Mouse (Mus musculus) left cerebral cortex, postnatal 4 days (tissue): ENCODE measurements around the gene Slc25a26. TPM values are rescaled to one million over a fixed set of nuclear protein-coding genes. Genes with fewer than 3 reads are reported as not detected.

ENCODE experiments used
- DNase-seq: peaks from one replicate; pipeline ENCODE4 v3.0.0-alpha.2; 2022
- intact Hi-C: fragments of 180-260 bp; cut with DNase I; formaldehyde crosslinking; loops from one replicate; pipeline ENCODE4 v1.15.1; 2025
- total RNA-seq, 2 experiments: library from RNA; stranded (reverse); gene quantifications; 2 replicates each; pipeline ENCODE4 v1.2.3; 2021

The Slc25a26 gene
- 10 to 100 TPM in 1 of 2 experiments, 1 to 10 TPM in 1; 8.1 to 11.0 TPM for total RNA-seq

GRCm38 (mm10) chr6:94499897-94500623, at the start of gene Slc25a26:
Slc25a26 (plus strand) TSS chr6:94500331.
- DNase-seq, result peak; percentile 88
- intact Hi-C loops, result no loop called here

GRCm38 (mm10) chr6:94464037-94464891, 35.9 kb upstream of the Slc25a26 start:
- peak; percentile 62 for DNase-seq
- intact Hi-C loops, result loop anchor here (2.0 to 10.0 kb wide), 3 partner anchors 179 to 1679 kb away; partner anchors contain the start of gene Magi1

- intact Hi-C loops, result loop anchor here (10.0 kb wide), 2 partner anchors 182 to 1682 kb away; partner anchors contain the start of gene Magi1
- peak; percentile 41 for DNase-seq
These were observed 33.5 kb upstream of the Slc25a26 start for GRCm38 (mm10) chr6:94466508-94467205.

DNA sequence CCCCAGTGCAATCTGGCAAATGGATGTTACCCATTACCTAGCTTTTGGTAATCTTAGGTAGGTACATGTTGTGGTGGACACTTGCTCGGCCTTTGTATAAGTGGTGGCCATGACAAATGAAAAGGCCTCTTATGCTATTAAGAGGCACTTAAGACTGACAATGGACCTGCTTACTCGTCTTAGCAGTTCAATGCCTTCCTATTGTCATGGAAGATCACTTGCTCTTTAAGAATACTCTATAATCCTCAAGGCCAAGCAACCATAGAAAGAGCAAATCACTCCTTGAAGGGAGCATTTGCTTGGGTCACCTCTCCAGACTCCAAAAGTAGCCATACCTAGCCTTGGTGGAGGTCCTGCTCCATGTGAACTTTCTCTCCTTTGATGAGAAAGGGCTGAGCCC, 7.4 kb upstream of the Slc25a26 start:
- intact Hi-C loops, result no loop called here
- DNase-seq, result no peak

DNA sequence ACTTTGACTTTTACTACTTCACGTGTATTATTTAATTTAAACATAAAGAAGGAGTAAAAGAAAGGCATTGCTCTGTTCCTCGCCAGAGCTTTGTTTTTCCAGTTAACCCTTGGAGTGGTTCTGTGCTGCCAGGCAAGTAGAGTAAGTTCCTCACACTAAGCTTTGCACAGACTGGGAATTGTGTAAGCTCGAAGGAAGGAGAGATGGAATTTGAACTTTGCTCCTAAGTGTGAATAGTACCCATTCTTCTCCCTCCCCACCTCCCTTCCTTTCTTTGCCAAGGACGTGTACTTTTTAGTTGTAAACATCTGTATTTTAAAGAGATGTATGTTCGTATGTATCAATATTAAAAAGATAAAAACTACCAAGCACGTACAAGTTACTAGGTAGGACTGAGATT, 3.8 kb downstream of the Slc25a26 start:
- intact Hi-C loops, result no loop called here
- DNase-seq, result no peak

DNA sequence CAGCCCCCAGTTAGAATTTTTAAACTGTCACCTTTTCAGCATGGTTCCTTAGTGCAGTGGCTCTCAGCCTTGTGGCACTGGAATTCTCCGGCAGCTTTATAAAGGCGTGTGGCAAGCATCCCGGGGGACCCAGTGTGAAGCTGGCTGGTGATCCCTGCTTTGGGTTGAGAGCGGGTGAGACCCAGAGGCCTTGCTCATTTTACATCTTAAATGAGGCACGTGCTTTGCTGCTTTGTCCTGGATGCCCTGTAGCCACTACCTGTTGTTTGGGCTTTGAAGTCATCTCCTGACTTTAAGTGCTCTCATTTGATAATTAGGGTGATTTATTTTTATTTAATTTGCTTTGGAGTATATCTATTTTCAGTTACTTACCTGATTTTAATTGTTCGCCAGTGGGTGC, 7.8 kb downstream of the Slc25a26 start:
- DNase-seq, result no peak
- intact Hi-C loops, result no loop called here

- intact Hi-C loops, result no loop called here
These were observed 8.7 kb downstream of the Slc25a26 start for GRCm38 (mm10) chr6:94508807-94509206.

DNA sequence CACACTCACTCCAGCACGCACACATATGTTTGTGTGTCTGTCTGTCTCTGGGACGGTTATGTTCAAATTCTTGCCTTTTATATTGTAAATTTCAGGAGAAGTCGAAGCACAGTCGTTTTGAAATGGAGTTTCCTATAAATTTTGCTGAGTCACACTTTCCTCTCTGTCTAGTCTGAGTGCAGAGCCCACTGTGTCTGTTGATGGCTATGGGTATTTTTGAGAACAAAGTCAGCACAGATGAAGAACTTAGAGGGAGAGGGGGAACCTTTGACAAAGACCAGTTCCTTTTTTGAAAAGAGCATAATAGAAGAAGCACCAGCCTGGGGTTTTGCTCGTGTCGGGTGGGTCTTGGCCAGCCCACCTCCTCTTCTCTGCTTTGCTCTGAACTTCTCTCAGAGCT, 9.1 kb downstream of the Slc25a26 start:
- intact Hi-C loops, result no loop called here
- no peak for DNase-seq

More at GRCm38 (mm10) chr6:94508807-94509206, 8.7 kb downstream of the Slc25a26 start:
- DNase-seq, result no peak

GRCm38 (mm10) chr6:94518171-94518570, 18.0 kb downstream of the Slc25a26 start:
- DNase-seq, result no peak
- intact Hi-C loops, result no loop called here

- intact Hi-C loops, result no loop called here
- DNase-seq, result no peak
These were observed 24.2 kb downstream of the Slc25a26 start for GRCm38 (mm10) chr6:94524335-94524734.

DNA sequence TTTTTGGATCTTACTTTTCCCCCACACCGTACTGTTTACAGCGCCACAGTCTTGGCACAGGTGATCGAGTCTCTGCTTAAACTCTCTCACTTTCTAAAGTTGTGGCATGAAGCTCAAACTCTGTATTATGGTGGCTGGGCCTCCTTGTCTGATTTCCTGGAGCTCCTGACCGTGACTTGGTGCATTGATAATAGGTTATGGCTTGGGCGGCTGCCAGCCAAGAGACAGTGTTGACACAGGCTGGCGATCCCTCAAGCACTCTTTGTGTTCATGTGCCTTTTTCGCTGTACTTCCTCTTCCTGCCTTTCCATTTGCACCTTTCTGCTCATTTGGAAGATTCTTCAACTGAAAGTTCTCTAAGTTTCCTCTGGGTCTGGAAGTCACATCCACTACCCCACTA, 30.6 kb downstream of the Slc25a26 start:
- intact Hi-C loops, result no loop called here

DNA sequence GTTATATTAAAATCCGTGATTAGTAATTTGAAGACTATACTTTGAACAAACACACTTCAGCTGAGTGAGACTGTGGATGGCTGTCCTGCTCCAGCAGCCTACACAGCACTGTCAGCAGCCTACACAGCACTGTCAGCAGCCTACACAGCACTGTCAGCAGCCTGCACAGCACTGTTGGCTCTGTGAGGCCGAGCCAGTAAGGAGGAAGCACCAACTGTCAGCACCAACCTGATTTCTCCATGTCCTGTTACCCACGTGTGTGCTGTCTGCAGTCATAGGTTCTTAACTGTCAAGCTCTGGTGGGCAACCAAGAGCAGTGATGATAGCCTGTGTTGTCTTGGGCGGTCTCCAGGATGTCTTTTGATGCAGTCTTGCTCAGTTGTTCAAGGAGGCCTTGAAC, 32.0 kb downstream of the Slc25a26 start:
- intact Hi-C loops, result no loop called here
- no peak for DNase-seq

More for the DNA sequence above, 30.6 kb downstream of the Slc25a26 start:
- DNase-seq, result no peak

DNA sequence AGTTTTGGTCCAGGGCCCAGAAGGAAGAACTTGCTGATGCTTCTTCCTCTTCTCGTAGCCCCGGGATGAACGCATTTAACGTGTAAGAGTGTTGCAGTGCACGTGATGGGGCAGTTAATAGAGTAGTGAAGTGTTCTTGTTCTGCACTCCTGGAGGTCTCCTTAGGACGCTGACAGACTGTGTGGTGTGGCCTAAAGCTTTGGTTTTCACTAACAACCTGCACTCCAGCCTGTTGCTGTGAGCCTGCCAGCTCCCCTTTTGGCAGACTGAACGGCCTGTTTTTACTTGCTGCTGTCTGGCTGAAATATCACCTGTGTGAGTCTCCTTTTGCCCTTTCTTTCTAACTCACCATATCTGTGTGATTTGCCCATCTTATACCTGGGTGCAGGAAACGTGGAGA, 36.3 kb downstream of the Slc25a26 start:
- intact Hi-C loops, result no loop called here
- no peak for DNase-seq

DNA sequence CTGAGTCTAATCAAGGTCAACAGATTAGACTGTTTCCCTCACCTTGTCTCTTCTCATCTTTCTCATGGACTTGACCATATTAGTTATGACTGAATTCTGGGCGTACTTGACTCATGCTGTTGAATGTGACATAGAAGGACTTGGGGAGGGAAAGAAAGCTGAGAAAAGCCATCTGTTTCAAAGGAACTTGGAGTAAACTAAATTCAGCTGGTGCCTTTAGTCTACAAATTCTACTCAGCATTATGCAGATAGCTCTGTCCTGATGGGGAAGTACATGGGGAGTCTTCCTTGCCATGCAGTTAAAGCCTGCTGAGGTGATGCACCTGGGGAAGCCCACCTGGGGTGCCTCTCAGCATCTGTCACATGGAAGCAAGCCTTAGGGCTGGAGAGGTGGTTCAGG, 37.5 kb downstream of the Slc25a26 start:
- no peak for DNase-seq
- intact Hi-C loops, result no loop called here

DNA sequence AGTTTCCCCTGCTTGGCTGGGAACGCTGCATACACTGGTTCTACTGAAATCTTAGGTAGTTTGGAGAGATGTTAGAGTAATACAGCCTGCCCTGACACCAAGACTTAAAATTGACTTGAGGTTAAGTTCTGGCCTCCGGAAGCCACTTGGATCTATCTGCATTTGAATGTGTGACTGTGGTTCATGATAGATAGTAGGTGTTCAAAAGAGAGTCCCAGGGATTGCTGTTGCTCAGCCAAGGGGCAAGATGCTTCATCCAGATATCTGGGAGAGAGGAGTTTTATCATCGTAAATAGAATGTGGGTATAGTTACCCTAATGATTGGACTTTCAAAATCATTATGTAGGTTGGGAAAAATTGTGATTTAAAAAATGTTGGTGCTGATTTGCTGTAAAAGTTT, 40.0 kb downstream of the Slc25a26 start:
- DNase-seq, result no peak
- intact Hi-C loops, result loop anchor here (5.0 kb wide), 2 partner anchors 427 to 447 kb away; no protein-coding TSS in a partner anchor

- intact Hi-C loops, result loop anchor here (5.0 kb wide), 2 partner anchors 427 to 447 kb away; no protein-coding TSS in a partner anchor
- DNase-seq, result no peak
These were observed 40.5 kb downstream of the Slc25a26 start for GRCm38 (mm10) chr6:94540615-94541014.

DNA sequence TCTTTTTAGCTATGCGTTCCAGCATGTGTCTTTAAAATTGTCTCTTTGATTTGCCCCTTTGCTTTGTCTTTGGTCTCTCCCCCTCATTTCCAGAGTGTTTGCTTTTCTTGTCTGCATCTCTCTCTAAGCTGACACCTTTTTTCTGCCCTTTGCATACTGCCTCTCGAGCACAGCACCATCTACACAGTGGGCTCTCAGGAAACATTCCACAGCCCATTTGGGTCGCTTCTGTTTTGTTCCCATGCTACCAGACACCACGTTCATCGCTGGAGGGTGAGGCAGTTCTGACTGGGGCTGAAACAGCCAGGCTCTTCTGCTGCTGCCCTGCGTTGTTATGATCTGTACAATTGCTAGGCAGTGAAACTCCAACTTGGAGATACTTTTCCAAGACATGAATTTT, 41.0 kb downstream of the Slc25a26 start:
- no peak for DNase-seq
- intact Hi-C loops, result loop anchor here (5.0 kb wide), 2 partner anchors 426 to 446 kb away; no protein-coding TSS in a partner anchor

DNA sequence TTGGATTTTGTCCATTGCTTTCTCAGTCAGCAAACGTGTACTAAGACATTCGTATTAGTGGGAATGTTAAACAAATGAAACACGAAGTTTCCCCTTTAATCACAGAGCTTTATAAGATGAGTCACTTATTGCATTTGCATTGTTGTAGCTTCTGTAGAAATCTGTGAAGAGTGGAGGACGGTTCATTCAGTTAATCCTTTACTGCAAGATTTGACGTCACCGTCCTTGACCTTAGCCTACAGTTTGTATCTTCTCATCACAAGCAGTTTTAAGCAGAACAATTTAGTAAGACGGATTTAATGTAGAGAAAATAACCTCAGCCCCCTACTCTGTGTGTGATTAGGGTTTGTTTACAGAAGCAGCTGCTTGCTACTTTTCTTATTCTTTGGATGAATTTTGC, 41.7 kb downstream of the Slc25a26 start:
- DNase-seq, result no peak
- intact Hi-C loops, result loop anchor here (5.0 kb wide), 2 partner anchors 425 to 445 kb away; no protein-coding TSS in a partner anchor

DNA sequence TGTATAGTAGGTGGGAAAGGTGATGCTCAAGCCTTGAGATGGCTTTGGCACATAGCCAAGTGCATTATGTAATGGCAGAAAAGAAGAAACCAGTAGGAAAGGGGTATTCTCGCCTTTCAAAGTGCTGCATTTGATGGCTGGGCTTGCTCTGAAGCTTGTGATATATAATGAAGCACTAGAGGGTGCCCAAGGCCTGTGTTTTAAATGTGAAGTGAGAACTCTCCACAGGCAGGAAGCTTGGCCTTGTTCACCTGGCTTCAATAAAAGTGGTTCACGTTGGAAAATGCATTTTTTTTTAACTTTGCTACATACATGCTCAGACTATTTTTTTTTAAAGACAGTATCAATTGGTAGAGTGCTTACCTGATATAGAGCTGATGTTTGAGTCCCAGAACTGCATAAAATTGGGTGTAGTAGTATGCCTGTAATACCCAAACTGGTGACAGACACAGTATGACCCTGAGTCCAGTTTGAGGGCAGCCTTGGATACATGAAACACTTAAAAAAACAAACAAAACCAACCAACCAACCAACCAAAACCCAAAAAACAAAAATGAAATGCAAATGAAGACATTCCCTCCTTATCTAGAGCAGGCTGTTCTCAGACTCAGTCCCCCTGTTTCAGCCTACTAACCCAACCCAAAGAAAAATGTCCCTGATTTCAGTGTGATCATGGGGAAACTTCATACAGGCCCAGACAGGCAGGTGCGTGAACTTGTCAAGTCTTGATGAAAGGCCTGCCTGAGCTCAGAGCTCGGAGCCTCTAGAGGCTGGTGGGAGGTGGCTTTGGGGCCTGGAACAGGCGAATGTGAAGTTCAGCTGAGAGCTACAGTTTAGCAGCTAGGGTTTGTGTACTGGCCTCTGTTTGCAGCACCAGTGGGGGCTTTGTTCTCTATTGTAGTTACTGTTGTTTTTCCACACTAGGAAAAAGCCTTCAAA, 44.0 kb downstream of the Slc25a26 start:
- intact Hi-C loops, result loop anchor here (5.0 kb wide), 2 partner anchors 423 to 443 kb away; no protein-coding TSS in a partner anchor
- DNase-seq, result peak; percentile 29

DNA sequence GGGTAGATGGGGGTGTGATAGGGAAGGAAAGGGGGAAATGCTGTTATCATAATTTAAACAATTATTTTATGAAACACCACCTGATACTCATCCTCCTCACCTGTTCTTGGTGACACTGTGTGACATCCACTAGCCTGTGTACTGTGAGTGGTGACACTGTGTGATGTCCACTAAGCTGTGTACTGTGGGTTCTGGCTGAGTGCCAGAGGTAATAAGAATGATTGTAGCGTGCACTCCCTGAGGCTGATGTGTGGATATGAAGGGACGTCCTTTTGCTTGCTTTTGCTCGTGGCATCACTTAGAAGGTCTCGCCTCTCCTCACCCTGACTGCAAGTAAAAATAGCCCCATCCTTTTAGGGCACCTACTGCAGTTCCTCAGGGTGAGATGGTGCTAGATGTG, 47.1 kb downstream of the Slc25a26 start:
- intact Hi-C loops, result no loop called here
- DNase-seq, result no peak
